Mouse (Mus musculus) C2C12 (cell line): ENCODE measurements around the gene Camta1. TPM values are rescaled to one million over a fixed set of nuclear protein-coding genes. Genes with fewer than 3 reads are reported as not detected.

Experiments
- H3K27me3 ChIP-seq: one replicate; pipeline ENCODE4 v1.6.1; 2011; ENCODE audit not compliant: control insufficient read depth, insufficient read depth, insufficient read length
- H3K36me3 ChIP-seq: one replicate; pipeline ENCODE4 v1.6.1; 2011; ENCODE audit not compliant: control insufficient read depth, insufficient read depth
- H3K4me3 ChIP-seq: one replicate; pipeline ENCODE4 v1.5.1; 2011; ENCODE audit warnings: mild to moderate bottlenecking, control low read depth; ENCODE audit not compliant: poor library complexity, insufficient read depth, severe bottlenecking
- H3K79me2 ChIP-seq: one replicate; pipeline ENCODE4 v1.6.1; 2011; ENCODE audit not compliant: control insufficient read depth, insufficient read depth
- H3K79me3 ChIP-seq: one replicate; pipeline ENCODE4 v1.6.1; 2011; ENCODE audit warnings: low read depth, control low read depth
- H3ac ChIP-seq: one replicate; pipeline ENCODE3; 2011; ENCODE audit warnings: low read depth; ENCODE audit not compliant: control insufficient read depth, insufficient read length
- CEBPB ChIP-seq: IDR thresholded peaks from one replicate; pipeline ENCODE4 v1.6.1; 2011; ENCODE audit warnings: low read depth, mild to moderate bottlenecking, control low read depth, moderate library complexity
- CTCF ChIP-seq: IDR thresholded peaks from one replicate; pipeline ENCODE4 v1.5.1; 2011; ENCODE audit not compliant: control insufficient read depth, insufficient read depth, insufficient read length
- FOSL1 ChIP-seq: IDR thresholded peaks from one replicate; pipeline ENCODE4 v1.8.0; 2011; ENCODE audit warnings: mild to moderate bottlenecking, low read length; ENCODE audit not compliant: poor library complexity, insufficient read depth, severe bottlenecking
- MAX ChIP-seq: IDR thresholded peaks from one replicate; pipeline ENCODE4 v1.6.1; 2011; ENCODE audit warnings: mild to moderate bottlenecking, control low read depth
- MYOD1 ChIP-seq: IDR thresholded peaks from one replicate; pipeline ENCODE4 v1.6.1; 2011; ENCODE audit warnings: low read depth; ENCODE audit not compliant: control insufficient read depth, insufficient read length
- MYOG ChIP-seq: IDR thresholded peaks from one replicate; pipeline ENCODE4 v1.6.1; 2011; ENCODE audit not compliant: control insufficient read depth, insufficient read length; ENCODE audit errors: extremely low read depth
- USF1 ChIP-seq: IDR thresholded peaks from one replicate; pipeline ENCODE4 v1.6.1; 2011; ENCODE audit warnings: low read depth, mild to moderate bottlenecking, control low read depth, moderate library complexity
- polyA plus RNA-seq: library from polyadenylated mRNA; unstranded; fragments of >200 nt; fragmentation: generic; extraction: Trizol; gene quantifications from one replicate; pipeline ENCODE4 v1.2.1, GENCODE M21; 2012; ENCODE audit warnings: missing spikeins

Gene Camta1
- polyA plus RNA-seq, 1 experiment: 21.7 TPM

DNA sequence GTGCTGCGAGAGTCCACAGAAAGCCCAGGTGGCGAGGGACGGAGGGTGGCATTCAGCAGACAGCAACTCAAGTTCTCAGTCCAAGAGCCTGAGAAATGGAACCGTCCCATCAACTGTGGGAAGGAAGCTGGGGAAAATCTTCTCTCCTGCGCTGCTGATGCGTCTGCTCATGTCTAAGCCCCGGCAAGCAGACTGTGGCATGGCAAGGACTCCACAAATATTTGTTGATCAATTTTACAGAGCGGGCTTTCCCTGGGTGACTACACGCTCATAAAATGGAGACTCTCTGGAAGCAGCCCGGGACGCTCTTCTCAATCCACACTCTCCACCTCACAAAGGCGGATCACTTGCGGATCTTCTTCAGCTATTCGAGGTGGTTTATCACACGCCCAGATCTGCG is 446.3 kb downstream of the Camta1 start:
- H3K79me3 ChIP-seq: no peaks in the 10 kb centered on the region
- H3K27me3 ChIP-seq: no peaks in the 10 kb centered on the region
- no peaks in the 10 kb centered on the region for H3K79me2 ChIP-seq
- TF ChIP-seq FOSL1: no peak
- no peak for TF ChIP-seq USF1
- no peak for TF ChIP-seq CEBPB
- no peak for TF ChIP-seq CTCF
- TF ChIP-seq MYOD1: no peak
- TF ChIP-seq MYOG: no peak
- TF ChIP-seq MAX: no peak
- no peak overlapping the region for H3K4me3 ChIP-seq
- H3K36me3 ChIP-seq: no peaks in the 10 kb centered on the region
- no peak overlapping the region for H3ac ChIP-seq

DNA sequence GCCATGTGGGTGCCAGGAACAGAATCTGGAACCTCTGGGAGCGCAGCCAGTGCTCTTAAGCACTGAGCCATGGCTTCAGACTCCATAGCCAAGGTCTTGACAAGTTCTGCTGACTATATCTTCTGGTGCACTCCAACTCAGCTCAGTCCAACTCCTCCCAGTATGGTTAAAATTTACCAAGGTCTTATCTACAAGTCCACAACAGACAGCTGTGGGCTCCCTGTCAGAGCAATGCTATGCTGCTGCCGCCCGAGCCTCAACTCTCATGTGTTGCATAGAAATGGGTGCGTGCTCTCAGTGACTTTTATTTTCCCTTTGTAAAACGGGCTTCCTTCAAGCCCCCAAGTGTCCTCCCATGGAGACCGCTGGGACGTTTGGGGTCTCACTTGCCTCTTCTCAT is 446.7 kb downstream of the Camta1 start:
- H3K79me3 ChIP-seq: no peaks in the 10 kb centered on the region
- H3K79me2 ChIP-seq: no peaks in the 10 kb centered on the region
- TF ChIP-seq CEBPB: no peak
- no peak for TF ChIP-seq MYOG
- no peak for TF ChIP-seq MYOD1
- TF ChIP-seq MAX: no peak
- TF ChIP-seq FOSL1: no peak
- H3ac ChIP-seq: no peak overlapping the region
- H3K27me3 ChIP-seq: no peaks in the 10 kb centered on the region
- H3K36me3 ChIP-seq: no peaks in the 10 kb centered on the region
- H3K4me3 ChIP-seq: no peak overlapping the region

DNA sequence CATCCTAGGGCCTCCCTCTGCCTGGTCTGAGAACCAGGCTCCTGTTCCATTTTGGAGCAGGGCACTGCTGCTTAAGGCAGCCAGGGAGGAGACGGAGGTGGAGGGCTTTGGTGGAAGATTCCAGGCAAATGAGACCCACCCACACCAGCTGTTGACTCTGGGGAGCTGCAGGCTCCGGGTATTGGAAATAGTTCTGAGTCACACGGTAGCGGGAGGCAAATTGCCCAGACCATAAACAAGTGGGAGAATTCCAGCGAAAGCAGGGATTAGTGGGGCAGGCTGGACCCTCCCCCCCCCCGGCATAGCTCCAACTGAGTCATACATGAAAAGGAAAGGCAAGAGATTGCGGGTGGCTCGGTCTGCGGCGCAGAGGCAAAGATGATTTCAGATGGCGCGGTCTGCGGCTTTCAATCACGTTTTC is 450.0 kb downstream of the Camta1 start:
- no peak overlapping the region for H3K4me3 ChIP-seq
- H3K27me3 ChIP-seq: no peaks in the 10 kb centered on the region

DNA sequence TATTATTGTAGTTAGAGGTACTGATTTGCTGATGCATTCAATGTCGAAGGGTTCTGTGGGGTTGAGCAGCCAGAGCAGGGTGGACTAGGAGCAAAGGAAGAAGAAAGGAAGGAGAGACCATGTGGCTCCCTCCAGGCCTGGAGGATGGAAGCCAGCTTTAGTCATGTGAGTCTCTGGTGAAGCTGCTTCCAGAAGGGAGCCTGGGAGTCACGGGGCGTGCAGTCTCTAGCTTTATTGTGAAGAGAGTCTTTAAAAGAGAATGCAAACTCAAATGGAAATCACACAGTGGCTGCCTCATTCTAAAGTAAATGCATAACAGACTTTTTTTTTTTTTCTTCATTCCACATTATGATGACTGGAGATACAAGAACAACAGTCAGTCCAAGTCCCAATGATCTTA is 450.7 kb downstream of the Camta1 start:
- Histone ChIP-seq H3K27me3 (no peaks in the 10 kb centered on the region), H3ac (no peak overlapping the region), H3K79me3 (no peaks in the 10 kb centered on the region), H3K36me3 (no peaks in the 10 kb centered on the region), H3K79me2 (no peaks in the 10 kb centered on the region), H3K4me3 (no peak overlapping the region)
- TF ChIP-seq CTCF: no peak

More for the DNA sequence above, 450.0 kb downstream of the Camta1 start:
- no peak for TF ChIP-seq USF1
- peak; percentile 89 for TF ChIP-seq FOSL1
- peak; percentile 96 for TF ChIP-seq MYOD1
- Histone ChIP-seq H3ac (no peak overlapping the region), H3K79me2 (no peaks in the 10 kb centered on the region), H3K36me3 (no peaks in the 10 kb centered on the region), H3K79me3 (no peaks in the 10 kb centered on the region)

DNA sequence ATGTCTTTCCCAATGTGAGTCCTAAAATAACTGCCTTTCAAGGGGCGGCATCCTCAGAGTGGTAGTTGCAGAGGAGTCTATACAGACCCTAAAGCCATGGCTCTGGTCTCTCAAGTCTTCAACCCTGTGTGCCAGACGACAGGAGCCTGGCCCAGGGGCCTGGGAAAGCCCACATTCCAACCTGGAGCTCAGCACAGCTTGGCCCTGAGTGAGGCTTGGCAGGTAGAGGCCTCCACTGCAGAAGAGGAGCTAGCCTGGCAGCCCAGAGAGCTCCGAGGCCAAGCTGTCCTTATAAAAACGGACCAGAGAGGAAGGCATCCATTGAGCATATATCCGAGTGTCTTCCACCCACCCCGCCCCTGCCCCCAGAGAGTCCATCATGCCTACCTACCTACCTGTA is 452.4 kb downstream of the Camta1 start:
- Histone ChIP-seq H3K4me3 (no peak overlapping the region), H3K36me3 (no peaks in the 10 kb centered on the region), H3ac (no peak overlapping the region), H3K79me3 (no peaks in the 10 kb centered on the region), H3K27me3 (no peaks in the 10 kb centered on the region), H3K79me2 (no peaks in the 10 kb centered on the region)
- TF ChIP-seq MYOD1: no peak
- no peak for TF ChIP-seq FOSL1

DNA sequence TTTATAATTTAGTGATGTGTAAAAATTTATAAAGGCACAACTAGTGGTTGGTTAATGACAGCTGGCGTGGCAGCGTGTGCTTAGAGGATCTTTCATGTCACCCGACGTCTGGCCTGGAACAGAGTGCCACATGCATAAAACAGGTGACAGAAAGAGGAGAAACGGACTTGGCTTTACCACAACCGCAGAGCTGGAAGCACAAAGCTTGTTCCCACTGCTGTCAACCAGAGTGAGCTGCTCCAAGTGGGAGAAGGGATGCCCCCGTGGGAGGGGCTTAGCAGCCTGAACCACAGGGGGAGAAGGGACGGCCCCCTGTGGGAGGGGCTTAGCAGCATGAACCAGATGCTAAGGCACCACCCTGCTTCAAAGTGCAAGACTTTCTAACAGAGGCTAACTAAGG is 452.9 kb downstream of the Camta1 start:
- Histone ChIP-seq H3K79me2 (no peaks in the 10 kb centered on the region), H3K27me3 (no peaks in the 10 kb centered on the region), H3K4me3 (no peak overlapping the region), H3K36me3 (no peaks in the 10 kb centered on the region), H3K79me3 (no peaks in the 10 kb centered on the region), H3ac (no peak overlapping the region)
- TF ChIP-seq USF1: no peak
- TF ChIP-seq MYOD1: peak; percentile 15

DNA sequence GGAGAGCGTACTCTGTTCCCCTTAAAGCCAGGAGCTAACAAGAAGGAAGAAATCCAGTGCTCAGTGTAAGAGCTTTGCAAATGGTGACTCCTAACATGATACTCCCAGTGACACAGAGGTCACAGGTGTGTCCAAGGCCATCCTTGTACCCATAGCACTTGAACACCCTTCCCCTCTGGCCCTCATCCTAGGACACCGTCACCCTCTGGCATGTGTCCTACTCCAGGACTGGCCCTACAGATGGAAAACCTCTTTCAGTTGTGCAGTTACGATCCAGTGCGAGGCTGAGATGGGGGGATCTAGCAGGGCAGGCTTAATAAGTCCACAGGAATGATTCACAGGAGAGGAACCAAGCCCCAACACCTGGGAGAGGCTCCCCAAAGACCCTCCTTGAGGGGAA is 453.4 kb downstream of the Camta1 start:
- H3K36me3 ChIP-seq: no peaks in the 10 kb centered on the region
- H3K27me3 ChIP-seq: no peaks in the 10 kb centered on the region
- H3ac ChIP-seq: no peak overlapping the region
- TF ChIP-seq MYOD1 (no peak), USF1 (no peak), CEBPB (no peak), MYOG (no peak), CTCF (no peak), FOSL1 (no peak), MAX (no peak)
- no peak overlapping the region for H3K4me3 ChIP-seq
- H3K79me3 ChIP-seq: no peaks in the 10 kb centered on the region
- H3K79me2 ChIP-seq: no peaks in the 10 kb centered on the region
